Mouse (Mus musculus): Measurements from ENCODE around the gene Tns3.

Gene Tns3

DNA sequence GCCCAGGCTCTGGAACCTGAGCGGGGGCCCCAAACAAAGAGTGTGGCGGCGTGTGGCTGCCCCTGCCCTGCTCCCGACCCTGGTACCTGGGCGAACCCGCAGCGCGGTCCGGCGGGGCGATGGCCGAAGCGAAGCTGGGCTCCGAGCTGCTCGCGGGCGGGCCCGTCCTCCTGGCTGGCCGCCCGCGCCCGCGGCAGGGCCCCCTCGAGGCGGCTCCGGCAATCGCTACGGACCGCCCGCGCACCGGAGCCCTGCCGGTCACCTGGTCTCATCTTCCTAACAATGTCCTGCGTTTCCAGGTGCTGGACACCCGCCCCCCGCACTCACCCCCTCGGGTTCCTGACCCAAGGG, at the start of gene Tns3:
Gene Tns3 (minus strand): TSS at position 143 of the 351 bp plus-strand sequence.
- DNase-seq: peak; percentile 73

- no peak for DNase-seq
These were observed 42.1 kb upstream of the Tns3 start for GRCm38 (mm10) chr11:8706246-8707041.

GRCm38 (mm10) chr11:8705156-8705555, 40.8 kb upstream of the Tns3 start:
- DNase-seq: no peak

- DNase-seq: no peak
These were observed 39.5 kb upstream of the Tns3 start for GRCm38 (mm10) chr11:8703876-8704275.

DNA sequence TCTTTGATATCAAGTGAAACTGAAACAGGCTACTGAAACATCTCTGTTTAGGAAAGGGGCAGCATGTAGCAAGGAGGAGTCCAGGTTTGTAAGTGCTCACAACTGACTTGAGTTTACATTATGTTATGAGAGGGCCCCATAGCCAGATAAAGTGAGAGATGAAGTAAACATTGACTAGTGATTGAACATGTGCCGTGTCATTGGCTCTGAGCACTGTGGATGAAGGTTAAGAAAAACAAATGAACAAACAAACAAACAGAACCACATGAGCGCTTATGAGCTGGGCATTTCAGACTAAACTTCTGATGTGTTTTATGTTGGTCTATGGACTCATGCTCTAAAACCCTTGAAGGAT, 38.2 kb upstream of the Tns3 start:
- DNase-seq: no peak

DNA sequence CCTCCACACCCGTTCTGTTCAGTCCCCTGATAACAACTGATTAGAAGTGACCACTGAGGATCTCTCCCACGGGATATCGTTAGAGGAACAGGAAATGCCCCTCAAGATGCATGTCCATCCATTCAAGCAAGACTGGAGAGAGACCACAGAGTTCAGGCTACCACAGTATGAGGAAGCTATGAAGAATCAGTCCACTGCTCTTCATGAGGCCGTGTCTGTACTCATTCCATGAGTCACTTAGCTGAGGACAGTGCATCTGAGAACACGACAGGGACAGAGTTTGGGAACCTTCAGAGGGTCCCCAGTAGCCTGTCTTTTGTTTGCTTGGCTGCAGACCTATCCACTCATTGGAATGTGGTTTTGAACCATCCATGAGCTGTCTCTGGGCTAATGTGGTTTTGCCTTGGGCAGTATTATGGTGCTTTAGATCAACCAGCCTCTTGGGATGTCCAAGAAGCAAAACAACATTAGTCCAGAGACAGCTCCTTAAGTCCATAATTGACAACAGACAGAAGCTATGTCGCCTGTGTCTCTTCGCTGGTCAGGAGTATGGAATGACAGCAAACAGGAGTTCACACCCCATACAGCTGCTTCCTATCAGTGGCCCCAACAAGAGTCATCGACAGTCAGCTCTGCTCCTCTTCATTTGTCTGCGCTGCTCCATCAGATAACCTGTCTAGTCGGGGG, 37.7 kb upstream of the Tns3 start:
- DNase-seq: no peak

DNA sequence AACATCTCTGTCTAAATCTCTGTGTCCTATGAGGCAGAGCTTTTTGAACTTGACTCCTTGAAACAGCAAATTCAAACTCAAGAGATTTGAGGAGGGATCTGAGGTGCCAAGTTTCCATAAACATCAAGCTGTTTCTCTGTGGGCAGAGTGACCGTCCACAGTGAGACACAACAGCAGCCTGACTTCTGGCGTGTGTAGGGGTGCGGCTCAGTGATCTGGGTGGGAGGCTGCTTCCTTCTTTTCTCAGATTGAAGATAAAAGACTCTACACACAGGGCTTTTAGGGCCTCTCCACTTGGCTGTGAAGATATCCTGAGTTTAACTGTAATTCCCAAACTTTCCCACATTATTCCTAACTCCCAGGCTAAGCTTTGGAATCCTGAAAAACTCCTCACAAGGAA, 37.1 kb upstream of the Tns3 start:
- DNase-seq: no peak

- DNase-seq: no peak
These were observed 36.4 kb upstream of the Tns3 start for GRCm38 (mm10) chr11:8700641-8701221.

DNA sequence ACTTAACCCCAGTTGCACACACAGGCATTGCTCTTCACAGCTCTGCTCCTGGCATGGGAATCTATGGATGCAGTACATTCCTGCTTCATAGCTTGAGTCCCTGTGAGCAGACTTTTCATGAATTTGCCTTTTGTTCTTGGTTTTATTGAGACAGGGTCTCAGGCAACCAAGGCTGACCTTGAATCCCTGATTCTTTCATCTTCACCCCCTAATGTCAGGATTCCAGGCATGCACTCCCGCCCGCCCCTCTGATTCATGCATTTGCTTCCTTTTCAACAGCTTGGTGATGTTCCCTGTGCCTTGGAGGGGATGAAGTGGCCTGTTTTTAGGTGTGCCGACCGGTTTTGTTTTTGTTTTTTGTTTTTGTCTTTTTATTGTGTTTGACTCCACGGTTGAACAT, 35.4 kb upstream of the Tns3 start:
- DNase-seq: no peak

DNA sequence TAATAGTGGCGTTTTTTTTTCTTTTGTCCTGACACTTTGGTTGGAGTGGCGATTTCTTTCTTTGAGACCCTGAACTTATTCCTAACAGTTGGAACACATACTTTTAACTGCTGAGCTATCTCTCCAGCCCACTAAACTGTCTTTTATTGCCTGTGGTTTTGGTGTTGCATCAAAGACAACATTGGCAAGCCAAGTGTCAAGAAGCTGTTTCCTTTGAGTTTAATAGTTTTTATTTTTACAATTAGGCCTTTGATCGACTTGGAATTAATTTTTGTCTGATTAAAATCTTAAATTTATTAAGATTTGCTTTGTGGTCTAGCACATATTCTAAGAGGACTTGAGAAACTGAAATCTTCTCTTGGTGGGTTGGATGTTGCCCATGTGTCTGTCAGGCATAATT, 33.3 kb upstream of the Tns3 start:
- DNase-seq: no peak

DNA sequence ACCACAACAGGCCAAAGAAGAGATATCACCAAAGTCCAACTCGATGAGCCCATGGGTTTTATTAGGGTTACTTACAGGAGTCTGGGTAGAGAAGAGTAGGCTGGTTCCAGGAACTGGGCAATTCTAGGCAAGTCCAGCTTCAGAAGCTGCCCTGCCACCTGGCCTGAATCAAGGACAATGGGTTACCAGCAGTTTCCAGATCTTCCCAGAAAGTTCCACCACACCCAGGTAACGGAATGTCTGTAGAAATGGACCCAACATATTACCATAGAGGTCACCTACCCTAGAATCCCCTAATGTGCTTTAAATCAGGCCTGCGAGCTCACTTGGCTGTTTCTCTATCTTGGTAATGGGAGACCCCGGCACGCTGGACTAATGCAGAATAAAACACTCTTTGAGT, 29.8 kb upstream of the Tns3 start:
- DNase-seq: no peak

DNA sequence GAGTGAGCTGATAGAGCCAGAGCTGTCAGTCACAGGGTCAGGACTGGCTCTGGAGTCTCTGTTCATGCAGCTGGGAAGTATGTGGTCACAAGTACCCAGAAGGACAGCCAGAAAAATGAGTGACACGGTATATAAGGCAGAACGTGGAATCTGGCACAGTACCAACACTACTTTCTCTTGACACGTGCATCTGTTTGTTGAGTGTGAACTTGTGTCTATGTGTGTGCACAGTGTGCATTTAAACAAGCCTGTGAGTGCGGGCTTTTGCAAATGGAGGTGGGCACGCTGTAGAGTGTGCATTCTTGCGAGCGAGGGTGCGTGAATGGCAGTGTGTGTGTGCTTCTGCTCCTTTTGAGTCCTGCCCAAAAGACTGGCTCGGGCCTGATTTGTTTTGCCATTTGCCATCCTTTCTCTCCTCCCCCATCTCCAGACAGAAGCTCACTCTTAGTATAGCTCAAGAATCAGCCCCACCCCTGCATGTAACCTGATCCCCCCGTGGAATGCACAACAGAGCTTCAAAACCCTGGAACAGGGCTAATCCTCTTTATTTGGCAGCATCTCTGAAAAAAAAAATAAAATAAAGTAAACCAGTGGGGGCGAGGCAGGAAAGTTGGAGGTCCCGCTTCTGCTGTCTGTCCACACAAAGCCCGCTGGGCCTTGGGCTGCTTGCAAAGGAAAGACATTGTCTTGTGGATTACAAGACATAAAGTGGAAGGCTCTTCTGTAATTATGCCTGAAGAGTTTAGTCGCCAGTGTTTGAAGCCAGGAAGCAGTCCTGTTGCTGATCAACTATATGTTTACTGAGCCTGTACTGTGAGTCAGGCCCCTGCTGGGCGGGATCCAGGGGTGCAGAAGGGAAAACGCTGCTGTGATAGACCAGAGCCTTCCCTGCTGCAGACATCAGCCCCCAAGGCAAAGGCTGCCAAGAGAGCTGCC, 28.5 kb upstream of the Tns3 start:
- DNase-seq: peak; percentile 25

DNA sequence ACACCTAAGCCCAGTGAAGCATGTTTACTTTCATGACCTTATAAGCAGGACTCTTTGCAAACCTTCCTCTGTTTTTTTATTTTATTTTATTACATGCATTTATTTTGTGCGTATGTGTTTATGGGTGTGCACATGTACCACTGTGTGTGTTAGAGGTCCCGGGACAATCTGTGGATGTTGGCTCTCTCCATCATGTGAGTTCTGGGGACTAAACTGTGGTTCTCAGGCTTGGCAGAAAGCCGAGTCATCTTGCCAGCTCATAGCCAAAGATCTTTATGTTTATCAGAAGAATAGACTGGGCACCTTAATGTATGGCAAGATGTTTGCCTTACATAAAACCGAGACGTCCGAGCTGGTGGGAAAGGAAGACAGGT, 27.8 kb upstream of the Tns3 start:
- DNase-seq: no peak

DNA sequence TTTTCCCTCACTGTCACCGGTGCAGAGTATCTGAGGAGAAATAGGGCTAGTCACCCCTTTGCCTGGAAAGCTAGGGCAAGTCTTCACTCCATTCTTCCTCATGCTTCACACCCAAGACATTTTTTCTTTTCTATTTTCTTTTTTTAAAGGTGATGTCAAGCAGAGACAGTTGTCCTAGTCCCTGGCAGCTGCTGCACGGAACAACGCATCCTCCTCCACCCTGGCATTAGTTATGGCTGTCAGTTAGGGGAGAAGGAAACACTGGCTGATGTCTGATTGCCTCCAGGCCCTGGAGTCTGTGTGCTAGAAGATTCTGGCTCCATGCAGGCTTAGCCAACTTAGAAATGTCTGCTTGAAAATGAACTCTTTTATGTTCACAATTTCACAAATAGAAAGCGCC, 27.3 kb upstream of the Tns3 start:
- no peak for DNase-seq

DNA sequence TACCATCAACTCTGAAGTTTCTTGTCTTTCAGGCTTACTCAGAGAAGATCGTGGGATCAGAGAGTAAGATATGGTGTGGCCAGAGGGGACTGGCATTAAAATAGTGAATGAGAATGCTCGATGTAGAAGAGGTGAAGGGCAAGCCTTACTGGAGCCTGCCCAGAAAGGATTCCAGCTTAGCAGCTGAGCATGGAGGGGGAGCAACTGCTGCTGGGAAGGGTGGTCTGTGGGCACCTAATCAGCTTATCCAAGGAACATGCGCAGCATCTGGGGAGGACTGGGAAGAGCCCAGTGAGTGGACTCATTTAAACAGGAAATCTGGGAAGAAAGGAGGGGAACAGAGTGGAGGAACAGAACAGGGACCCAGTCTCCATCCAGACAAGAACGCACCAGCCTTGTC, 26.3 kb upstream of the Tns3 start:
- DNase-seq: no peak

GRCm38 (mm10) chr11:8689515-8689914, 25.2 kb upstream of the Tns3 start:
- peak; percentile 36 for DNase-seq

DNA sequence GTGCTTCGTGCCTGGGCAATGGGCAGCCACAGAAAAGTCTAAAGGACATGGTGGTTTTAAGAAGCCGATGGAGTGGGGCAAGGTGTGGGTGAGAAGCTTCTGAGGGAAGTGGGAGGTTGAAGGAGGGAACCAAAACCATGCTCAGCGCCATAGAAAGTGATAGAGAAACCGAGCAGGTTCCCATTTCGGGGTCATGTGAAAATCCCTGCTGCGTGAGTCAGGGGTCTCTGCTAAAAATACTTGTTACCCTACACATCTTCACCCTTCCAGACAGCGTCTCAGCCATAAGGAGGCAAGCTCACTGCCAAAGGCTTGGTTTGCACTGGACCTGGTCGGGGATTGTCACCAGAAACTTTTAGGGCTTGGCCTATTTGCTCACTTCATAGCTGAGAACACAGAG, 24.6 kb upstream of the Tns3 start:
- no peak for DNase-seq

DNA sequence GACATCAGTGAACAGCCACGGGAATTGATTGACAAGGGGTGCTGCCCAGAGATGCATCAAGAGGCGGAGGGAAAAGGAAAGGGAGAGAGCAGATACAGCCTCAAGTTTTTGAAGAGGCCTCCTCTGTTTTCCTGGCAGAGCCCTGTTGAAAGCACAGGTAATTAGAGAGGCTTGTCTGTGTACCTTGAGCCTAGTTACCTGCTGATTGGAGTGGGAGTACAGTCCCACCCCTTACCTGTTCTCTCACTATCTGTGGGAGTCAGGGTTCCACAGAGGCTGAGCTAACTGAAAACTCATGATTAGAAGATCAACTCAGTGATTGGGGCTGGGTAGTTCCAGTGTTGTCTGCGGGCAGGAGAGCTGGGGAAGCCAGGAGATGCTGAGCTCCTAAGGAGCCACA, 22.2 kb upstream of the Tns3 start:
- no peak for DNase-seq

DNA sequence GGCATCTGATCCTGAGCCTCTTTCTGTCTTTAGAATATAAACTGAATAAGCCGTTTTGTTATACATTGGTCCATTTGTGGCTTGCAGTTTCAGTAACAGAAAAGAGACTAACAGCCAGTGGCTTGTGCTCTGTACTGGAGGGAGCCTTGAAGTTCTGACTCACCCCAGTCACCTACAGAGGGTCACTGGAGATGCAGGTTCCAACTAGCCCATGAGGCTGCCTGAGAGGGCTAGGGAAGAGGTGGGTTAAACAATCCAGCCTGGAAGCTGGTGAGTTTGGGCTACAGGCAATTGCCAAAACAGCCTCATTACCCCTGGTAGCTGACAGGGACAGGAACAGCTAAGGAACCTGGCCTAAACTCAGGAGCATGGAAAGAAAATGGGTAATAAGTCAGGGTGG, 21.7 kb upstream of the Tns3 start:
- DNase-seq: no peak

DNA sequence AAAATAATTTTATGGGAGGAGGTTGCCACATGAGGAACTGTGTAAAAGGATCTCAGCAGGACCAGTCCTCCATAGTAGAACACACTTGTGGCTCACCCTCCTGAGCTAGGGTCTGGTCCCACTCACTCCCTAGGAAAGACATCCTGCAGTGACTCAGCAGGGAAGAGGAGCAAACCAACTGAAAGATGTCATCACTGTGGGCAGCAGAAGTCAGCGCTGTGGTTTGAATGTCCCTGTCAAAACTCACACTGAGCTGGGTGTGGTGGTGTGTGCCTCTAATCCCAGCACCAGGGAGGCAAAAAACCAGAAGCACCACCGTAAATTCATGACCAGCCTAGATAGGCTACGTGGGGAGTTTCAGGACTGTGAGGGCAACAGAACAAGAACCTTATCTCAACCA, 20.9 kb upstream of the Tns3 start:
- DNase-seq: no peak

GRCm38 (mm10) chr11:8684262-8684661, 19.9 kb upstream of the Tns3 start:
- DNase-seq: no peak

GRCm38 (mm10) chr11:8681356-8681755, 17.0 kb upstream of the Tns3 start:
- DNase-seq: no peak

DNA sequence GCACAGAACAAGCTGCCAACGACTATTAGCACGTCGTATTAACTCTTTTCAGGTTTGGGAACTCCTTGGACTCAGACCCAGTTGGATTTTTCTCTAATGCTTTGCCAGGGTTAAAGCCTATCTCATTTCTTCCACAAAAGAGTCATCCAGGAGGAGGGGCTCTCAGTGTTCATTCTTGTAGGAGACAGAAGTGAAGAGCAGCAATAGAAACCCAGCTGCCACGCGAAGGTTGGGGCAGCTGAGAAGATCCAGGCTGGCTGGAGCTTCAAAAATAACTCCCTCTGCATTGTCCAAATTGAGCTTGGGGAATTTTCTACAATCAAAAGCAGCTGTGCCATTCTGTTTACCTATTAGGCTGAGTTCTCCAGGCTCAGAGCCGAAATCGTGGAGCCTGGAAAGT, 16.3 kb upstream of the Tns3 start:
- DNase-seq: no peak
